In genomic region chr13:112259398-112259797, GRCm38 (mm10) we compare ENCODE assay signal across 8 mouse cellular contexts. TPM values are rescaled to one million over a fixed set of nuclear protein-coding genes. Genes with fewer than 3 reads are reported as not detected.
DNase-seq lines count a peak whose midpoint lies in the region; ATAC-seq lines count a peak whose summit lies in the region.

No protein-coding gene starts in this region.

- intact Hi-C loops in left cerebral cortex, postnatal 10 days (cut with DNase I) = no loop called here

- H3K4me2 ChIP-seq in intestine, embryonic 15.5 days (replicated peaks) = no peak overlapping the region

- H3K36me3 ChIP-seq in intestine, embryonic 15.5 days = no peaks in the 10 kb centered on the region
- no peaks in the 10 kb centered on the region for H3K36me3 ChIP-seq in midbrain, embryonic 10.5 days

- WGBS in intestine, embryonic 15.5 days = 15% methylated on average over 2 of the region's 2 CpGs
- WGBS in midbrain, embryonic 10.5 days = 54% methylated on average over 2 of the region's 2 CpGs

- H3K9ac ChIP-seq in intestine, embryonic 15.5 days = no peak overlapping the region

- ATAC-seq in intestine, embryonic 15.5 days = peak; percentile 93

- DNase-seq in adipocyte (ENCODE audit: low spot score) = peak; percentile 76
- DNase-seq in cerebellum, postnatal 36 days = peak; percentile 69
- DNase-seq in frontal cortex, postnatal 36 days (ENCODE audit: low spot score in 2 of 2) = peak; percentile 50 to 71
- peak; percentile 44 to 66 for DNase-seq in left cerebral cortex, postnatal 10 days (ENCODE audit: extremely low spot score in 1 of 2, low spot score in 2 of 2)
- peak; percentile 54 for DNase-seq in midbrain, embryonic 10.5 days (ENCODE audit: low spot score)
- DNase-seq in right cerebral cortex, postnatal 36 days (ENCODE audit: low spot score in 2 of 2) = peak; percentile 21 to 34
- peak; percentile 62 to 68 for DNase-seq in urinary bladder, postnatal 4 days (ENCODE audit: low spot score in 2 of 2)

- no peak overlapping the region for H3K4me3 ChIP-seq in intestine, embryonic 15.5 days (replicated peaks)
- no peak overlapping the region for H3K4me3 ChIP-seq in midbrain, embryonic 10.5 days

- H3K4me1 ChIP-seq in intestine, embryonic 15.5 days (replicated peaks) = no peaks in the 10 kb centered on the region
- no peaks in the 10 kb centered on the region for H3K4me1 ChIP-seq in midbrain, embryonic 10.5 days

- H3K27me3 ChIP-seq in intestine, embryonic 15.5 days (replicated peaks) = no peaks in the 10 kb centered on the region
- H3K27me3 ChIP-seq in midbrain, embryonic 10.5 days (ENCODE audit: low read depth, poor library complexity, severe bottlenecking) = peaks cover 7% of the 10 kb centered on the region; the same call in 1 of the 2 replicates

- no peak overlapping the region for H3K27ac ChIP-seq in intestine, embryonic 15.5 days
- H3K27ac ChIP-seq in midbrain, embryonic 10.5 days (replicated peaks) = no peak overlapping the region

- H3K9me3 ChIP-seq in intestine, embryonic 15.5 days = no peaks in the 10 kb centered on the region
- H3K9me3 ChIP-seq in midbrain, embryonic 10.5 days (replicated peaks) = no peaks in the 10 kb centered on the region

RNA-seq across cellular contexts. Expression of gene Ankrd55, which starts 28.9 kb away (rescaled TPM):
- polyA plus RNA-seq in intestine, embryonic 15.5 days (2015; fragmentation: Nextera tagmentation; extraction: Ambion mirVana) = 0.21 and 0.25 TPM in 2 replicates
- 1 to 10 TPM; 5.6 to 5.8 TPM for total RNA-seq in left cerebral cortex, postnatal 10 days (2021)
- 1.2 and 2.9 TPM in 2 replicates for polyA plus RNA-seq in midbrain, embryonic 10.5 days (2016; fragmentation: Nextera tagmentation; extraction: Ambion mirVana)
